Mouse (Mus musculus) retina, adult 2 months (tissue): ENCODE measurements around the gene Ly86.

Source experiments
- DNase-seq: peaks from one replicate; pipeline ENCODE4 v3.0.0-alpha.2; 2012; ENCODE audit warnings: low read depth, low spot score

The Ly86 gene

DNA sequence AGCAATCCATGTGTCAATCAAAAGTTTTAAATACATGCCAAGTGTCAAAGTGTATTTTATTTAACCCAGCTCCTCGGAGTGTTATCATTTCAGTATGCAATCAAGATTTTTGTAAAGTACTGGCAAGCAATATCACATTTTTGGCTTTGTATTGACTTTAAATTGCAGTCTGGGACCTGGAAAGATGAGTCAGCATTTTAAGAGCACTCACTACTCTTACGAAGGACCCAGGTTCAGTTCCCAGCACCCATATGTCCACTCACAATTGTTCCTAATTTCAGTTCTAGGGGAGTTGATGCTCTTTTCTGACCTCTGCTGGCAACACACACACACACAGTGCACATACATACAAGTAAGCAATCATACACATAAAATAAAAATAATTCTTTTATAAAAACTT is 86.7 kb downstream of the Ly86 start:
- DNase-seq = no peak

DNA sequence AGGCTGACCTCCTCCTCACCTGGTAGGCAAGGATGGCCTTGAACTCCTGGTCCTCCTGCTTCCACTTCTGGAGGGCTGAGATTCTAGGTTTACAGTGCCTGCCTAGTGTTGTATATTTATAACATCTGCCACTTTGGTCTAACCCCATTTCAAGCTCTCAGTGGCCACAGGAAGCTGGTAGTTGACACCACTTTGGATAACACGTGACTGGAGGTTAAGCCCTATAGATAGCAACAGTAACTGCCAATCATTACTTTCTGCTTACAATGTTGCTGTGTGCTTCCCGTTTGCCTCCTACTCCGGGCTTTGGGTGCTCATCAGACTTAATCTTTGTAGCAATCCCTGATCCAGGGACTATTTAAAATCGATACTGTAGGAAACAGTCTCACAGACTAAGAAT is 87.6 kb downstream of the Ly86 start:
- no peak for DNase-seq

DNA sequence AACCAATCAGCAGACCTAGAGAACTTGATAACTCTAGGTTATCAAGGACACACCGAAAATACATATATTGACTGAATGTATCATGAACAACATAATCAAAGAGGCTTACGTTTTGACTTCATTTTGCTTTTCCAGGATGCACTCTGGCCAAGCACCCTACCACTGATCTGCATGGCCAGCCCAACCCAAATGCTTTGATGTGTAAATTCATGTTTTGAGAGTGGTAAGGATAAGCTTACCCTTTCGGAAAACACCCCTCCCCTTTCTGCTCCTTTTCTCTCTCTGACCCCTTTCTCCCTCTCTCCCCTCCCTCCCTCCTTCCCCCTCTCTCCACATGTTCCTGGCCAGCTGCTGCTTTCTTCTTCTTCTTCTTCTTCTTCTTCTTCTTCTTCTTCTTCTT is 88.1 kb downstream of the Ly86 start:
- DNase-seq = no peak

DNA sequence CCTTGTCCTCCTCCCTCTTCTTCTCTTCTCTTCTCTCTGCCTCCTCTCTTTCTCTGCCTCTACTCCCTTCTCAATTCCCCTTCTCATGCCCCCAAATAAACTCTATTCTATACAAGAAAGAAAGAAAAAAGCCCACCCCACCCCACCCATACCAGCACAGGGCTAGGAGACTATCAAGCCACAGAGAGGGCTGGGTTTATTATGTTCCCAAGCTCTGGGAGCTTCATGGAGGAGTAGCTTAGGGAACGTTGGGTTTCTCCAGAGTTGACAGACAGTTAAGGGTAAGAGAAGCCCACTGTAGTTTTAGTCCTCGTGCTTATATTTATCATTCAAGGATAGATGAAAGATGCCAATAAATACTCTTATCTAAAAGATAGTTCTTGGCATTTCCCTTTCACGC is 88.7 kb downstream of the Ly86 start:
- DNase-seq = no peak

DNA sequence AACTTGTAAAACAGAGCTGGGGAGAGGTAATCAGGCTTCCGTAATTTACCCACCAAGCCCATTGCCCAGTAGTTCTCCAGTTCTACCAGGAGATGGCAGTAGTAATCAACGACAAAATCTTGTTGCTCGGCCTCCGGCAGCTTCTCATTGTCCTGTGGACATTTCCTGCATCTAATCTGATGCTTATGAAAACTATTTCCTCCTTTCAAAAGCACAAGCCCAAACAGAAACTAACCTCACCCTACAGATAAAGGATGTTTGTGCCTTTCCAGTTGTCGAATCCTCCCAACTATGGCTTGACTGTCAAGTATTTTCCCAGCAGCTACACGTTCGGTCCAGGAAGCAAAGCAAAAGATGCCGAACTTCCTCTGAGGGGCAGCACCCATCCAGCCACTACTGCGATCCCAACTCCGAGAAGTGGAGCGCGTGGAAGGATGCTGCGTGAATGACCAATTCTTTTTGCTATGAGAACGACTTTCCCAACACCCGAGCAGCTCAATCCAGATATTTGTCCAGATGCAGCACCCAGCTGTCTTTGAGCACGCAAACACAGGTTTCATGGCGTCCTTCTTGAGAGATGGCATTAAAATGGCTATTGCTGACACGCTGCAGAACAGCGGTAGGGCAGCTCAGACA is 89.2 kb downstream of the Ly86 start:
- peak; percentile 43 for DNase-seq

DNA sequence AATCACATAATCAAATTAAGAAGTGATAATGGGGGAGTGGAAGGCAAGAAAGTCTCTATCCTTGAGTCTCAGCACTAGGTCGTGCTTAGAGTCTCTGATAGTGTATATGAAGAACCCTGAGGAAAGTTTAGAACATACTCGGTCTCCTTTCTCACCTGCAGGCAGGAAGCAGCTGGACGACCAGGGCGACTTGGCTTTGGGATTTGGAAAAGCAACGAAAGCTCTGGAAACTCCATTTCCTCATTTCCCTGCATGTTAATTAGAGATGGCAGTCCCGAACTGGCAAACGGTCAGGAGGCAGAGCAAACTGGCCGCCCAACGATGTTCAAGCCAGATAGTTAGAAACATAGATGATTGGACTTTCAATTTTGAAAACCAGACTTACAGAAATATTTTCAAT is 89.8 kb downstream of the Ly86 start:
- DNase-seq = no peak

DNA sequence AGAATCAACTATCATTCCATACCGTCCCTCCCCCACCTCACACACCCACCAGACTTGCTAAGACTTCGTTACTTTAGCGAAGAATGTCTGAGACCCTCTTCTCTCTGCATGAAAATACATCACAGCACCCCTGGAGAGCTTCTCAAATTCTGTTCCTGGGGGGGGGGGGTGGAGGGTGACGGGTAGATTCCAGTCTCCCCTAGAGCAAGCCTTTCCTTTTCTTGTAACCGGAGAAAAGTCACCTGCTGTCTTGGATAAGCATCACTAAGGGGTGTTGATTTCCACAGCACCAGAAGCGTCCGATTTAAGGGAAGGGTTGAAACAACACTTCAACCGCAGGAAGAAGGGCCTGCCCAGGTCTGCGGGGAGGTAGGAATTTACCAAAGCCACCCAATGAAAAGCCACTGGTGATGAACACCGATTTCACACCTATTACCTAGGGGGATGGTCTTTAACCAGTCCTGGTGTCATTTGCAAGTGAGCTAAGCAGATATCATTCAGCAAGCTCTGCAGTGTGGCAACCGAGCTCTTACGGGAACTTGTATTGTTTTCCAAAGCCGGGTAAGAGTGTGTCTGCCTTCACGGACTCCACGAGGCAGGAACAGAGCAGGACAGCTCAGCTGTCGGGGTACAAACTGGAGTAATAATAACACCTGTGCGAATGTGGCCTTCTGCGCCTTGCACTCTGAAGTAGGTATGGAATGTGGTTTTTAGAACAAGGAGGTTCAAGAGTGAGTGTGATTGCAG is 91.4 kb downstream of the Ly86 start:
- DNase-seq = no peak

DNA sequence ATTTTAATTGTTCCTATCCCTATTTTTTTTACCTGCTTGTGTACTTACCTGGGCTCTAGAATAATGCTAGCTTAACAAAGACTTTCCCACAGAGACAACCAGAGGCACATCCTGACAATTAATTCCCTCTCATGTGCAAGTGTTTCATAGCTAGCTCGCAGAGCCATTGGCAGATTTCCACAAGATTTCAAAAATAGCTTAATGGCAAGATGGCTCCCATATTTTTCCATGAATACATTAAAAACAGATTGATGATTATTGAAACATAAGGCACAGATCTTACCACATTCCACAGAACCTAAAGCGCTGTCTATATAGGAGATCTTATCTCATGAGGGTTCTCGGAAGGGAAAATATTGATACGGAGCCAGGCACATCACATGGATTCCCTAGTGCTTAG is 93.8 kb downstream of the Ly86 start:
- DNase-seq = no peak

DNA sequence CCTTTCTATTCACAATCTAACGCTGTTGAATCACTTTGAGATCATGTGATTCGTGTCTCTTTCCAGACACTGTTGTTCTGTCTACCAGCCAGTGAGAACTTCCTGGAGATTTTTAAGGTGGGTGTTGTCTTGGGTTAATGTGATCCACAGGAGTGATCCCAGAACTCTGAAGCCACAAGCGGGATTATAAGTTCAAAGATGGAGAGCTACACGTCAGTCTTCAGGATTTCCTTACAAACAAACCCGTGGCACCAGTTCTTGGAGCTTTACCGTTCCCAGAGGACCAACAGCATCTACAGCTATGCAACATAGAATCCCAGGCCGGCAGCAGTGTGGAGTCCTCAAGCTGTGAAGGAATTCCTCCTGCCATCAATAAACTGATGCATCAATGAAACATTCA is 94.5 kb downstream of the Ly86 start:
- no peak for DNase-seq

DNA sequence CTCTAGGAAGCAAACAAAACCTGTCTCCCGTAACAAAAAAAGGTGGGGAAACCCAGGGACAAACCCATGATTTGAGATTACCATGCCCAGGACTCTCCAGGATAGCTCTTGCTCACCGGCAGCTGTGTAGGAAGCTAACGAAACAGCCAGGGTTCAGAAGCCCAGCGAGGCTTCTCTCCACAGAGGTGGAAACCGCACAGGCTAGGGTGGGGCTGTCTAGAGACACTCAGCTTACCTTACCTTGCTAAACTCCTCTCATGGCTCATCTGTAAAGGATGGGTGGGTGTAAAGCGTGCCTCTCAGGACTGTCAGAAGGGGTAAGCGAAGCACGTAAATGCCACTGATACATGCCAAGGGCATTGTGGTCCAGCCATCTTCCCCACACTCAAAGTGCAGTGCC is 94.9 kb downstream of the Ly86 start:
- no peak for DNase-seq

DNA sequence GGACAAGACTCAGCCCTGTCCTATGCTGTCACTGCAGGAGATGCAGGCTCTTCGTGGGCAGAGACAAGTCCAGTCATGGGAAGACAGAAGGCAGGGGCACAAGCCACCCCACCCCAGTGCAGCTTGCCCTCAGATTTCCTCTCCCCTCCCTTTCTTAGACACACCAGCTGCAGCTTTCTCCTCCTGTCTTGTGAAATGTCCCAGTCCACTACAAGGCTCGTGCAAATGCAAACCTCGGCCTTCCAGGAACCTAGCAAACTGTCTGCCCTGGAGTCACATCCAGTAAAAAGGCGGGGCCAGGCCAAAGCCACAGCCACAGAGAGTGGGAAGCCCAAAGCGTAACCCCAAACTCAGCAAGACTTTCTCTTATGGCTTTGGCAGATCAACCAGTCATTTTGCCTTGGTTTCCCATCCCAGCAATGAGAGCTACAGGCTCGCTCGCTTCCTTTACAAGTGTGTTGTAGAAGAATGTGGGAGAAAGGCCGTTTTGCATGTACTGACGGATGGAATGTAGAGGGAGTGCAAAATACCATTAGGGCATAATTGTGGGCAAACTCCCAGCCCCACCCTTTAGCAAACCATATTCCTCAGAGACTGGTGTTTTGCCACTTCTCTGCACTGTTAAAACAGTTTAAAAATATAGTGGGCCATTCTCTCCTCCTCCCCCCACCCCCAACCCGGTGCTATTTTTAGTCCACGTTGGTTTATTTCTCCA is 95.7 kb downstream of the Ly86 start:
- no peak for DNase-seq

DNA sequence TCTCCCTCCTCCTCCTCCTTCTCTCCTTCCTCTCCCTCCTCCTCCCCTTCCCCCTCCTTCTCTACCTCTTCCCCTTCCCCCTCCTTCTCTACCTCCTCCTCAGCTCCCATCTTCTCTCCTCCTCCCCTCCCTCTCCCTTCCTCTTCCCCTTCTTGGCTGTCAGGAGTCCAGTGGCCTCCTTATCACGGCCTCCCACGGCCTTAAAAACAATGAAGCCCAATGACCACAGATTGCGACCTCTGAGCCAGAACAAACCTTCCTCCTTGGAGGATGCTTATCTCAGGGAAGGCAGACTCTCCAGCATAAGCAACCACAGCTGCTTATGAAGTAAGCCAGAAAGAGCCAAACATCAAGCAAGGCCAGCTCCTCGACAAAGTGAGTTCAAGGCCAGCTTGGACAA is 97.0 kb downstream of the Ly86 start:
- no peak for DNase-seq

DNA sequence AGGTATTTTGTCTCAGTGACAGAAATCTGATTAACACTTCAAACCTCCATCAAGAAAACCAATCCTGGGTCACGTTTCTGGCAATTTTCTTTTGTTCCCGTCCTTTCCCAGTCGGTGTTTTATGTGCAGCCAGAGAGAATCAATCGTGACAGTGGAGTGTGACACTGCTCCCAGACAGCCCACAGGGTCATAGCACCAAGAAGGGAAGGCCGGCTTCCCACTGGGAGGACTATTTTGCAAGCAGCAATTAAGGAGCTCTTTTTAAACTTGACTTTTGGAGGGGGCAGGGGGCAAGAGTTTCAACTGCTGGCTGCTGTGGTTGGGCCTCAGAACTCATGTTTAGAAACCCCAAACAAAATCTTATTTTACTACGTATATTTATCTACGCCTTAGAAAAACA is 97.5 kb downstream of the Ly86 start:
- no peak for DNase-seq

DNA sequence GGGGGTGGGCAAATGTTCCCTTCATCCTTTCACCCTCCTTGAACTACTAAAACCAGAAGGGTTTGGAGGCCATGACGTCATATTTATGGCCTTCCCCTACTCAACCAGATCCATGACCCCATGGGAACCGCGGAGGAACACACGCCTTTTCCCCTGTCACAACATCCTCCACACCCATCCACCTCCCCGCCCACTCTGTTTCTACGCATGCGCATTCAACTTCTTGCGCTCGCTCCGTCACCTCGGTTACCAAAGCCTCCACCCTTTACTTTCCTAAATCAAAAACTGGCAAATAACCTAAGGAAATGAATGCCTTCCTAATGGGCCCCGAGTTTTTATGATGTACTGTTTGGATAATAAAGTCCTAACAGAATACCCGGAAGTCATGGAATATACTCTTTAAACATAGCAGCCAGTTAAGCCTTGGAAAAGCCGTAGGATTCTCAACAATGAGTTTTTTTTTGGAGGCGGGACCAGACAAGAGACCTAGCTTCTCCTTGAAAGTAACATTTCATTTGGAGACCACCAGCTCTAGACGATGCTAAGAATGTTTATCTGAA is 101.8 kb downstream of the Ly86 start:
- no peak for DNase-seq

DNA sequence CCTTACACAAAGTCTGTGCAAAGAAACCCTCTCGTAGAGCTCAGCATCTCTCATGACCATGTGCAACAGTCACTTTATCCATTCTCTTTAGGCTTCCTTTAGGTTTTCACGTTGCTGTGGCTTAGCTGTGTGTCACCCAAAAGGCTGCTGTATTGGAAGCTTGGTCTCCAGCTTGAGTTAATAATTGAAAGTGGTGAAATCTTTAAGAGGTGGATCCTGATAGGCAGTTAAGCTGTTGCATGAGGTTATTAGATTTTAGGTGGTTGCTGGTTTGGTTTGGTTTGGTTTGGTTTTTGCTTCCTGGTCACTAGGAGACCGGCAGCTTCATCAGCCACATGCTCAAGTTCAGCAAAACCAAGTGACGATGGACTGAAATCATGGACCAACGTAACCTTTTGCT is 106.0 kb downstream of the Ly86 start:
- no peak for DNase-seq

DNA sequence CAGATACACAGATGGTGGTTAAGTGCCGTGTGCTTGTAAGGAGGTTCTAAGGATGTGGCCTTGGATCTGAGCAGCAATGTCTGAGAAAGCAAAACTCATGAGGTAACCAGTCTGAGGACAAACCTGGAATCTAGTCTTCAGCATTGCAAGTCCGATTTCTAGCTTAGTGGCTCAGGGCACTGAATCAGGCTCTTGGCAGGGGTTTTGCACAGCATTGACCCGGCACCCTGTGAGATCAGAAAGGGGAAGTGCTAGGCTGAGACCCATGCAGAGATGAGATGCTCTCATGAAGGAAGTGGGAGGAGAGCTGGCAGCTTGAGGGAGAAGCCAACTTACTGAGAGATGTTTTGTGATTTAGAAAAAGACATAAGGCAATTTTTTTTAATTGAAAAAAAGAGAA is 106.5 kb downstream of the Ly86 start:
- DNase-seq = no peak

DNA sequence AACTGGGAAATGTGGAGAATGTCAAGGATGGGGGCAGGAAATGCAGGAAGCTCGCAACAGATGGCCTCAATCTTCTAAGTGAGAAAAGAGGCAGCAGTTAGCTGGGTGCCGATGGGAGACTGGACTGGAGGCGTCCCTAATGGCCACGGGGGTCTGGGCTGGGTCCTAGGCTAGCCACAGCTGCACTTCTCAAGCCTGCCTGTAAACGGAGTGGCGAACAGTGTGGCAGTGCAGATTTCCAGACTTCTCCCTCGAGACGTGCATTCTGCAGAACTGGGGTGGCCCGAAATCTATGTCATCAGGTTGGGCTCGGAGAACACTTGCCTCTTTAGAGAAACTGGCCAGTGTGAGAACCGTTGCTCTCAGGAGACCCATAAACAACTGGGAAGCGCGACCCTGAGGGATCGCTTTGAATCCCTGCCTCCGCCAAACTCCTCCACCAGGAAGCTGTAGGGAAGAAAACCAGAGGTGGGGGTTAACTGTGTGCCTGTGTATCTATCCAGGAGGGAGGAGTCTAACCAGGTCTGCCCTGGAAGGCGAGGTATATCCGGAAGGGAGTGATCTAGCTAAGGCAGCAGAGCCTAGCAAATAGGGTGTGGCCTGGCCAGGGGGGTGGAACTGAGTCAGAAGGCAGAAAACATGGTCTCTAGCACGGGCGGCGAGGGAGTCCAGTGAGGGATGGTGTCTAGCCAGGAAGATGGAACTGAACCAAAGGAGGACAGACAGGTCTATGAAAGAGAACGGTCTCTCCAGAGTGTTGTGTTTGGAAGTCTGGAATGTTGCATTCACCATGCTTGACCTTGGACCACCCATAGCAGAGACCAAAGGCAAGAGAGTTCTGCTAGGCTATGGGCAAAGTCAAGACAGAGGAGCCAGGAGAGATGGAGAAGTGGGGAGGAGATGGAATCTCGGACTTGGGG is 107.3 kb downstream of the Ly86 start:
- no peak for DNase-seq

DNA sequence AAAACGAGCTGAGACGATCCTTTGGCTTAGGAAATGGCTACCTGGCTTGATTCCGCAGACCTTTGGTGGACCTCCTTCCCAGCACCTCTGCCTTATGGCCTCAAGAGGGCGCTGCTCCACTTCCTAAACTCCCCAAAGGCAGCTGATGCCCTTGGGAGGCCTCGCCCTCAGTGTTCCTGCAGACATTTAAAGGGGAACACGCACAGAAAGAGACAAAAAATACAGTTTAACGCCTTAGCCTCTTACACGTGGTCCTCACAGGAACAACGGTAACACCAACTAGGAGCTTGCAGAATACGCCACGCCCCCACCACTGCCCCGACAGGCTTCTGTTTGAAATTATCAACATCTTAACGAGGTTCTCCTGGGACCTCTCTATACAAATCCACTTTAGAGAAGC is 108.2 kb downstream of the Ly86 start:
- DNase-seq = peak; percentile 32

DNA sequence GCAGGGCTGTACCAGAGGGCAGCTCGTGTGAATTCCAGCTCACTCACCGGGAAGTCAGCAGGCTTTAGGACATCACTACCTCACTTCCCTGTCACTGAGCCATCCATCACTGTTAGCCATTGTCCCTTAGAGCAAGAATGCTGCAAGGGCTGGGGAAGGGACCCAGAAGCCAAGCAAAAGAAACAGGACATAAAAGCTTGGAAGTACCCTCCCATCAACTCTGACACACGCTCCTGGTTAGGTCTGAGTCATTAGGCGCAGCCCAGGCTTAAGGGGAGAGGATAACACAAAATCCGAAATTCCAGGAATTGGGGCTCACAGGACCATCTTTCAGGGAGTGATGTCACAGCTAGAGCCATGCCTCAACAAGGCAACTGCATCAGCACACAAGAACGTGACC is 109.3 kb downstream of the Ly86 start:
- no peak for DNase-seq

DNA sequence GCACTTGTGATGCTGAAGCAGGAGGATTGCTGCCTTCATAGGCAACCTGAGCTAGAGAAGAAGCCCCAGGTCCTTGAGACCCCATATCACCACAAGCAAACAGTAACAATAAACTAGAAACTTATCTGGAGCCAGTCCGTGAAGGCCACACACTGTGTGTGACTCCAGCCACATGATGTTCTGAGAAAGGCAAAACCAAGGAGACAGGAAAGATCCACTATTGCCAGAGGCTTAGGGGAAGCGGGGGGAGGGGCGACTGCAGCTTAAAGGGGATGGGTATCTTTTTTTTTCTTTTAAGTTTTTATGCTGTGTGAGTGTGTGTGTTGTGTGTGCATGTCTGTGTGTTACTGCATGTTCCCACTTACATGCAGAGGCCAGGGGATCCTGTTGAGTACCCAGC is 110.6 kb downstream of the Ly86 start:
- no peak for DNase-seq

DNA sequence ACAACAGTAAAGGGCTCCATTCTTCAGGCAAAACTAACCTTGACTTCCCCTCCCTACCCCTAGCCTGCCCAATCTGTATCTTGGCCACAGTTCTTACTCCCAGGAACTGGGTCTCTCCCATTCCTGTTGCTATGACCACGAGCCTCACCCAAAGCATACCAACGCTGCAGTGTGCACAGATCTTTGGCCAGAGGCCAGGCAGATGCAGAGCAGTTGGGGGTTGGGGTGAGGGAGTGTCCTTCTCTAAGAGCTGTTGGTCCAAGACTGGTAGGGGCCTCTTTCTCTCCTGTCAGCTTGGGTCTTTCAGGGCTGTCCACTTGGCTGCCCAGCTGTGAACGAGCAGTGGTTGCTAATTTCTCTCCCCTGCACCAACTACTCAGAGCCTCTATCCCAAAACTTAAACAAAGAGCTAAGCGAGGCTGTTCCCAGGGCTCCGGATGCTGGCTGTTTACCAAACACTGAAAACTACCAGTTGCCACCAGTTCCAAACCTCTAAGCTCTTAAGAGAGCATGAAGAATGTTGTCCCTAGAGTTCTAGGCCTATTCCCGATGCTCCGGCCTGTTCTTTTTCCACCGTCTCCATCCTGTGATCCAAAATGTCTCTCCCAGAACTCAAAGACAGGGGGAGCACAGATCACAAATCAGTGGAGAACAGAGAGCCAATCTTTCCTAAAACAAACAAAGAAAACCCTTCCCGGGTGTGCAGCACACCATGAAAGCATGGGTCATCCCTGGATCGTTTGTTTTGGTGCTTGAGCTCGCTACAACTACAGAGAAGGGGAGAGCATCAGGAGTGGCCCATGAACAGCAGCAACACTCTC is 112.2 kb downstream of the Ly86 start:
- no peak for DNase-seq
